Mouse (Mus musculus) stomach, postnatal 0 days (tissue): ENCODE results near the gene Capn2. TPM values are rescaled to one million over a fixed set of nuclear protein-coding genes. Genes with fewer than 3 reads are reported as not detected.

Experiments used
- ATAC-seq: fragments of 200-750 bp; cut with Nextera tagmentation; 2 replicates; pipeline ENCODE4 v1.8.0; 2017; ENCODE audit not compliant: low FRiP score, low TSS enrichment
- DNase-seq: peaks from one replicate; pipeline ENCODE4 v3.0.0-alpha.2; 2016; ENCODE audit warnings: low spot score
- H3K27ac ChIP-seq: fragments of 300-500 bp; sonication (generic); replicated peaks from 2 replicates; pipeline ENCODE4 v1.5.1; 2014; ENCODE audit warnings: mild to moderate bottlenecking, control low read depth
- H3K27me3 ChIP-seq: fragments of 300-500 bp; sonication (generic); 2 replicates; pipeline ENCODE4 v1.6.1; 2014; ENCODE audit warnings: low read length; ENCODE audit not compliant: control insufficient read depth, insufficient read depth
- H3K36me3 ChIP-seq: fragments of 300-500 bp; sonication (generic); 2 replicates; pipeline ENCODE4 v1.6.1; 2014; ENCODE audit warnings: low read length, mixed read lengths; ENCODE audit not compliant: control insufficient read depth, insufficient read depth
- H3K4me1 ChIP-seq: fragments of 300-500 bp; sonication (generic); replicated peaks from 2 replicates; pipeline ENCODE4 v1.6.1; 2014; ENCODE audit warnings: antibody characterized with exemption; ENCODE audit not compliant: control insufficient read depth, insufficient read depth
- H3K4me2 ChIP-seq: fragments of 300-500 bp; sonication (generic); replicated peaks from 2 replicates; pipeline ENCODE4 v1.6.1; 2014; ENCODE audit warnings: low read depth, mild to moderate bottlenecking, control low read depth, moderate library complexity
- H3K4me3 ChIP-seq: fragments of 300-500 bp; sonication (generic); 2 replicates; pipeline ENCODE4 v1.5.1; 2014; ENCODE audit warnings: low read depth, low read length, control low read depth
- H3K9ac ChIP-seq: fragments of 300-500 bp; sonication (generic); 2 replicates; pipeline ENCODE4 v1.6.1; 2014; ENCODE audit warnings: mild to moderate bottlenecking, low read length, control low read depth, mixed read lengths
- H3K9me3 ChIP-seq: fragments of 300-500 bp; sonication (generic); 2 replicates; pipeline ENCODE4 v1.6.1; 2016; ENCODE audit warnings: low read length; ENCODE audit not compliant: control insufficient read depth
- CTCF ChIP-seq: IDR thresholded peaks from 2 replicates; pipeline ENCODE4 v1.5.1; 2016; ENCODE audit warnings: antibody characterized with exemption, low read depth, mild to moderate bottlenecking, moderate library complexity
- EP300 ChIP-seq: optimal IDR thresholded peaks from 2 replicates; pipeline ENCODE3; 2016; ENCODE audit warnings: antibody characterized with exemption
- WGBS: fragments of 180-500 bp; shearing (Covaris S2); extraction: QIAGEN DNeasy Blood & Tissue Kit; methylation state at CpG from one replicate; pipeline ENCODE4 v1.1.7; 2014; 5-methylcytosine and 5-hydroxymethylcytosine counted together
- polyA plus RNA-seq: library from polyadenylated mRNA; unstranded; fragments of >200 nt; fragmentation: Nextera tagmentation; extraction: Ambion mirVana; gene quantifications from 2 replicates; pipeline ENCODE4 v1.2.1, GENCODE M21; 2015

Gene Capn2
- polyA plus RNA-seq, 1 experiment from 2014 or later, result 55.6 TPM

DNA sequence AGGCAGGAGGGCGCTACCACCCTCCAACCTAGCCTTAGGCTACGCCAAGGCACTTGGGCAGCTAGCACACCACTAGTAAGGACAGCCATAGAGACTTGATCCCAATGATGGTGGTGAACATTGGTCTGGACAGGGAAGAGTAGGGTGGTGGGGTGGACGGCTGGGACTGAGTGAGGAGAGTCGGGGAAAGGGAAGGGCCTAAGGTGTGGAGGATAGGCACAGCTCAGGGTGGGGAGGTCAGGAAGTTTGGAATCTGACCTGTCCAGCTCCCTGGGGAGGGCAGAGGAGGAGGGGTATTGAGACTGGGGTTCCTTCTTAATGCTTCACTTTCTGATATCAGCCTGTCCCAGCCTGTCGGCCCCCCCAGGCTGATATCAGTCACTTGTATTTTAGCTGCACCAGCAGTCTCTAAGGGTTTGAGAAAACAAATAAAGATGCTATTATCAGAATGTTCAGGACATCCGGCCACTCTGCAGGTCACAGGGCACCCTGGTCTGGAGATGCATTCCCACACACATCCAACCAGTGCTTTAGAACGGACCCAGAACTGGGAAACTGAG, 14.8 kb downstream of the Capn2 start:
- ATAC-seq, result no peak
- H3K4me3 ChIP-seq, result no peak overlapping the region
- H3K27me3 ChIP-seq, result no peaks in the 10 kb centered on the region
- no peaks in the 10 kb centered on the region for H3K36me3 ChIP-seq
- no peak overlapping the region for H3K9ac ChIP-seq
- H3K9me3 ChIP-seq, result no peaks in the 10 kb centered on the region
- DNase-seq, result no peak
- H3K4me2 ChIP-seq, result no peak overlapping the region
- no peak for TF ChIP-seq EP300
- no peak for TF ChIP-seq CTCF
- H3K4me1 ChIP-seq, result peaks cover 16% of the 10 kb centered on the region
- WGBS, result 81% methylated on average over 7 of the region's 7 CpGs
- no peak overlapping the region for H3K27ac ChIP-seq

DNA sequence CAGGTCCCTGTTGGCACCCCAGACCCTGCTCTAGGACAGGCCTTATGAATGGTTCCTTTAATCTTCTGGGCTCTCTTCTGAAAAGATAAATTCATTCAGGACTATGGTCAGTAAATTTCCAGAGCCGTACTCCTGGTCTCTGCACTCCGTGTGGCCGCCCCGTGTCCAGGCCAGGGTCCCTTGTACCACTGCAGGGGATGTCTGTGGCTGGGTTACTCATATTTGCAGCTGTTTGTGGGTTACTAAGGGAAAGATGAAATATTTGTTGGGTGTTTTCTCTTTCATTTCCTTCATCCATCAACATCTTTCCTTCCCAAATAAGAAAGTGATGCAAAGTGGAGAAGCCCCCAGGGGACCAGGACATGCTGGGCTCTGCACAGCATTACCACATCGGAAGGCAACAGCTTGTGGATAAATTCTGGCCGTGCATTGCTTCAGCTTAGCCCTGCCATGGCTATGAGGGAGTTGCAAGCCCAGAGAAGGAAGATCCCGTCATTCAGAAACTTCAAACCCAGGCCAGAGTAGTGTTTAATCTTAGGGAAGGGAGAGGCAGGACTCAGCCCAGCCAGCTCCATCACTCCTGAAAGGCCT, 15.5 kb downstream of the Capn2 start:
- DNase-seq (no peak), ATAC-seq (no peak)
- TF ChIP-seq EP300 (no peak), CTCF (no peak)
- Histone ChIP-seq H3K4me1 (peaks cover 19% of the 10 kb centered on the region), H3K4me3 (no peak overlapping the region), H3K9me3 (no peaks in the 10 kb centered on the region), H3K27ac (no peak overlapping the region), H3K4me2 (no peak overlapping the region), H3K36me3 (no peaks in the 10 kb centered on the region), H3K9ac (no peak overlapping the region), H3K27me3 (no peaks in the 10 kb centered on the region)
- 76% methylated on average over 7 of the region's 7 CpGs for WGBS

DNA sequence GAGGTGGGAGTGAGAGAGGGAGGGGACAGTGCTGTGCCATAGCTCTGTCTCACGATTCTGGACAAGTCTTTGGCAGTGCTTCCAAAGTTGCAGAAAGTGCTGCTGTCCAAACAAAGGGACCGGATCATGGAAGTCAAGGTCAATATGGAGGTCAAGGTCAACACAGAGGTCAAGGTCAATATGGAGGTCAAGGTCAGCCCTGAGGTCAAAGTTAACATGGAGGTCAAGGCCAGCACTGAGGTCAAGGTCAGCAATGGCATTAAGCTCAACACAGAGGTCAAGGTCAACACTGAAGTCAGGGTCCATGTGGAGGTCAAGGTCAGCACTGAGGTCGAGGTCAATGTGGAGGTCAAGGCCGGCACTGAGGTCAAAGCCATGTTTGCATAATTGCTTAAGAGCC, 16.6 kb downstream of the Capn2 start:
- H3K4me2 ChIP-seq, result no peak overlapping the region
- DNase-seq (no peak), ATAC-seq (no peak)
- no peaks in the 10 kb centered on the region for H3K9me3 ChIP-seq
- no peaks in the 10 kb centered on the region for H3K27me3 ChIP-seq
- TF ChIP-seq CTCF (no peak), EP300 (no peak)
- H3K4me3 ChIP-seq, result no peak overlapping the region
- WGBS, result 69% methylated on average over 4 of the region's 4 CpGs
- H3K36me3 ChIP-seq, result no peaks in the 10 kb centered on the region
- H3K9ac ChIP-seq, result no peak overlapping the region
- H3K27ac ChIP-seq, result no peak overlapping the region; the same call in 1 of the 2 replicates
- peaks cover 12% of the 10 kb centered on the region for H3K4me1 ChIP-seq

DNA sequence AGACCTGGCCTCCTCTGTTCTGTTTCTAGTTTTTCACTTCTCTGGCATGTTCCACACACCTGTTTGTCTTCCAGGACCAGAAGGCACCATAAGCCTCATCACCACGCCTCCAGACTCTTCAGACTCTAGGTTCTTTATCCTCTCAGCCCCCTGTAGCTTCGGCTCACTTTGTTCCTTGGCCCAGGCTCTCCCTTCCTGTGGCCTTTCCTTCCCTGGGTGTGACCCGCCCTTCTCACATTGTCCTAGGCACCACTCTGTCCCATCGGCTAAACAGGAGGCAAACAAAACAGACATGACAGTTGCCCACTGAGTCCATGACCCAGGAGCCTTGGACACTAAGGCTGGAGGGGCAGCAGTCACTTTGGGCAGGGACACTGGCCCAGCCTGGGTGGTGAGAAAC, 17.2 kb downstream of the Capn2 start:
- no peaks in the 10 kb centered on the region for H3K27me3 ChIP-seq
- no peaks in the 10 kb centered on the region for H3K9me3 ChIP-seq
- peak overlapping the region; percentile 41; the same call in 1 of the 2 replicates for H3K27ac ChIP-seq
- TF ChIP-seq EP300 (no peak), CTCF (no peak)
- H3K4me2 ChIP-seq, result no peak overlapping the region
- DNase-seq (no peak), ATAC-seq (no peak)
- peaks cover 12% of the 10 kb centered on the region for H3K4me1 ChIP-seq
- no peak overlapping the region for H3K4me3 ChIP-seq
- no peak overlapping the region for H3K9ac ChIP-seq
- 61% methylated on average over 4 of the region's 4 CpGs for WGBS
- no peaks in the 10 kb centered on the region for H3K36me3 ChIP-seq

DNA sequence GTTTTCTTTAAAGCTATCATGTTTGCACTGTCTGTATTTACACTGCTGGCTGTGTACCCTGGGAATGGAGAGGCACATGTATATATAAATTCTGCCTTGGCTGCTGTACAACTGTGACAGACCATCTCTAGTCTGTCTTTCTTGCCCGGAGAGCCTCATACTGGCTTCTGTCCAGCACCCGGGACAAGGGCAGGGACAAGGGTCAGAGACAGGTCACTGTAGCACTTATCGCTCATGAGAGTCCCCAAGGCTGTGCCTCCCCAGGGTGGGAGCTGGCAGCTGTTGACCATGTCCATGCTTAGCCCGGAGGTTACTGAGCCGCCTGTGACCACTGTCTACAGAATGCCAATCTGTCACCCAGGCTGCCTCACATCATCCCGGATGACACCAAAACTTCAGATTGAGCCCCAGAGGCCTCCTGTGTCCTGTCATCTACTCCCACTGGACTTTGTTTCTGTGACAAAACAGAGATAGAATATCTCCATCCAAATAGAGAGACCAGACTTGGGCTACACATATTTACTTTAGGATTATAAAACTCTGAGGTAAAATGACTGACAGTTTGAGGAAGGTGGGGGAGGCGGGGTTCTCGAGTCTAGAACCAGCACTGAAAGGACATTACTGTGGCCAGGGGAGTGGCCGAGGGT, 17.8 kb downstream of the Capn2 start:
- ATAC-seq (no peak), DNase-seq (no peak)
- Histone ChIP-seq H3K4me2 (no peak overlapping the region), H3K9ac (no peak overlapping the region), H3K4me1 (peaks cover 10% of the 10 kb centered on the region), H3K4me3 (no peak overlapping the region), H3K27ac (peak overlapping the region; percentile 40; the same call in 1 of the 2 replicates), H3K9me3 (no peaks in the 10 kb centered on the region), H3K27me3 (no peaks in the 10 kb centered on the region), H3K36me3 (no peaks in the 10 kb centered on the region)
- WGBS, result 44% methylated on average over 9 of the region's 9 CpGs
- TF ChIP-seq EP300 (no peak), CTCF (no peak)

DNA sequence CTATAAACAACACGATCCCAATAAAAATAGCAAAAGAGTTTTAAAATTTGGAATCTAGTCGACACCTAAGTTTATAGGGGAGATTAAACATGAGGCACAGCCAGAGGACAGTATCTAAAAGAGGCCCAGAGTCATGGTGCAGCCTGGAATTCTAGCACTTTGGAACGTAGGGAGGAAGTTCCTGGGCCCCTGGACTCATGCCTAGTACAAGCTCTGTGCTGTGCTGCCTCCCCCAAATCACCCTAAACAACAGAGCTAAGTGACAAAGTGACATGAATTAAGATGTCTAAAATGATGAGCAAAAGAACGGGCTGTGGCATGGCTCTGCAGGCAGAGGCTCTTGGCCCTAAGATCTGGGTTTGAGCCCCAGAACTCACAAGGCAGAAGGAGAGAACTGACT, 19.7 kb downstream of the Capn2 start:
- TF ChIP-seq CTCF, result no peak
- no peak for TF ChIP-seq EP300
- Histone ChIP-seq H3K36me3 (no peaks in the 10 kb centered on the region), H3K27me3 (no peaks in the 10 kb centered on the region), H3K9me3 (no peaks in the 10 kb centered on the region), H3K9ac (no peak overlapping the region), H3K4me3 (no peak overlapping the region), H3K4me1 (peaks cover 3% of the 10 kb centered on the region; the same call in 1 of the 2 replicates), H3K27ac (no peak overlapping the region), H3K4me2 (no peak overlapping the region)
- no peak for DNase-seq
- 32% methylated on average over 4 of the region's 4 CpGs for WGBS
- ATAC-seq, result no peak
